Mouse (Mus musculus): Measurements from ENCODE around the gene Colgalt1.

- no peak for TF ChIP-seq CTCF (conservative IDR thresholded peaks at IDR 0.05; ENCODE audit: low read length)
- TF ChIP-seq NANOG (IDR thresholded peaks at IDR 0.05; ENCODE audit: borderline replicate concordance, low read length): no peak
- TF ChIP-seq POU5F1 (IDR thresholded peaks at IDR 0.05; ENCODE audit: borderline replicate concordance, low read length): no peak
Observed at GRCm38 (mm10) chr8:71658515-71659049, 47.8 kb downstream of the Colgalt1 start.
